Mouse (Mus musculus): Measurements from ENCODE around the gene Dennd4b.
A peak's percentile ranks its signal among the peaks of the same experiment; 100 is the strongest.
"Not testable (repeated sequence)": the region's sequence is repeated elsewhere in the genome, so short reads cannot be mapped to it uniquely, and the experiment has no call there.

The Dennd4b gene

DNA sequence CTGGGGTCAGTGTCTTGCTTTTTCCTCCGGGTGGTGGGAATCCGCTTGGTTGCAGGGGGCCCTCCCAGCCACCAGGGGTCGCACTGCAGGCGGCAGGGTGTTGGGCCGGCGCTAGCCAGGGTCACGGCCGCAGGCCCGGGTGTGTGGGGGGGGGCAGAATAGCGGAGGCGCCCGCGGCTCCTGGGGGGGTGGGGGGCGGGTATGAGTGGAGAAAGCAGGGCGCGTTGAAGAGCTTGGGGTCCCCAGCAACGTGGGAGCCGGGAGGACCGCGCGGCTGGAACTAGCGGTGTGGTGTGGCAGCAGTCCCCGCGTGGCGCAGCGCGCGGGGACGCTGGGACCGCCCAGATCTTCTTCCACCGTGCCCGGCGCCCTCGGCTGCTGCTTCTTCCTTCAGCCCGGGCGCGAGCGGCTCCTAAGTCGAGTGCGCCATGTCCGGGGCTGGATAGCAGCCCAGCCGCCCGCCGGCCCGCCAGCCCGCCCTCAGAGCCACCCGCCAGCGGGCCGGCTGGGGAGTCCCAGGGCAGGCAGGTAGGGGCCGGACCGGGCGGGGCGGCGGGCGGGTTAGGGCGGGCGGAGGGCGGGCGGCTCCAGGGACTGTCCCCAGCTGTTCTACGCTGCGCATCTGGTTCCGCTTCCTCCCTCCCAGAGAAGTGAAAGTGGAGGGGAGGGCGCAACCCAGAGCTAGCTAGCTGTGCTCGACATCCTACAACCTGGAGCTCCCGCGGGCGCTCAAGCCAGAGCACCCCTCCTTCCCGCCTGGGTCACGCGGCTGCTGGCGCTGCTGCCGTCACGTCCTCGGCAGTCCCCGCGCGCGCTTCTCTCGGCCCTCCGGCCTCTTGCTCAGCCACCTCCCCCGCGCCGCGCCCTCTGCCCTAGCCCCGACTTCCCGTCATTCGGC is at the start of gene Dennd4b:
Gene Dennd4b, plus strand, starts transcription at position 152 of the 898 bp plus-strand sequence.
- DNase-seq (ENCODE audit: low read depth): peak; percentile 78

DNA sequence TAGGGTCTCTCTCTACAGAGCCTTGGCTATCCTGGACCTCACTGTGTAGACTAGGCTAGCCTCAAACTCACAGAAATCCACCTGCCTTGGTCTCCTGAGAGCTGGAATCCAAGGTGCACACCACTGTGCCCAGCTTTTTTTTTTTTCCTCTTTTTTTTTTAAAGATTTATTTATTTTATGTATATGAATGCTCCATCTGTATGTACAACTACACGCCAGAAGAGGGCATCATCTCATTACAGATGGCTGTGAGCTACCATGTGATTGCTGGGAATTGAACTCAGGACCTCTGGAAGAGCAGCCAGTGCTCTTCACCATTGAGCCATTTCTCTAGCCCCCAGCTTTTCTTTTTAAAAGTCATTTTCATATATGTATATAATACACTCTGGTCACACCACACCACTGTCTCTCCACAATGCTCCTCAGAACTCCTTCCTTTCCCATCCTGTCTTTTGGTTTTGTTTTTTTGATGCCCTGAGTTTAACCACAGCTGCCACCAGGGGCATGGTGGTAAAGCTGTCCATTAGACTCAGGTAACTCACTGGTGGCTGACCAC is 49.1 kb upstream of the Dennd4b start:
- DNase-seq (ENCODE audit: low read depth): no peak

DNA sequence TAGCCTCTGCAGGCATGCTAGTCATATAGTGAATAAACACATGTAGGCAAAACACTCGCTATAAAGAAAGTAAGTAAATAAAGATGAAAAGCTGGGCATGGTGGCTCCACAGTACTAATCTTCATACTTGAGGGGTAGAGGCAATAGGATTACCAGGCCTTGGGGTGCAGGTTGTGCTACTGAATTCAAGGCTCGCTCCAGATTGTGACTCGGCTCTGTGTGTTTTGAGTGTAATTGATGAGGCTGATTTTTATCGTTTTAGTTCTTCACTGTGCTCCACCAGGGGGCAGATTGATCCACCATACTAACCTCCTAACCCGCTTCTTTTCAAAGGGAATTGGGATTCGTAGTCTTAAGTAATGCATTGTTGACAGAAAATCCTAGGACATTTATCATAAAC is 44.9 kb upstream of the Dennd4b start:
- peak; percentile 66 for DNase-seq (ENCODE audit: low read depth)

DNA sequence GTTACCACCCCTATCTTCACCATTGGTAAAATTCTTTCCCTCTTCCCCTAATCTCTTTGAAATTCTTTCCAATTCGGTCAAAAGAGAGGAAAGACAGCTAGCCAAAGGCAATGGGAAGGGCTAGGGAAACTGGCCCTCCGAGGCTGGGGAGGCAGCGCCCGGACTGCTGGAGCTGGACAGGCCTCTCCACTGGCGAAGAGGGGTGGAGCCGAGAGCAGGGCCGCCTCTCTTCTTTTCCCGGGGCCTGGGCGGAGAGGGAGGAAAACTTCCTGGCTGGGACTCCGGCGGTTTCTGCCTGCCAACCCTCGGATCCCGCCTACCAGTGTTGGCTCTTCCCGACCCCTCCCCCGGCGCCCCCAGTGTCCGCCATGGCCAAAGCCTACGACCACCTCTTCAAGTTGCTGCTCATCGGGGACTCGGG is 44.4 kb upstream of the Dennd4b start:
- no peak for DNase-seq (ENCODE audit: low read depth)

DNA sequence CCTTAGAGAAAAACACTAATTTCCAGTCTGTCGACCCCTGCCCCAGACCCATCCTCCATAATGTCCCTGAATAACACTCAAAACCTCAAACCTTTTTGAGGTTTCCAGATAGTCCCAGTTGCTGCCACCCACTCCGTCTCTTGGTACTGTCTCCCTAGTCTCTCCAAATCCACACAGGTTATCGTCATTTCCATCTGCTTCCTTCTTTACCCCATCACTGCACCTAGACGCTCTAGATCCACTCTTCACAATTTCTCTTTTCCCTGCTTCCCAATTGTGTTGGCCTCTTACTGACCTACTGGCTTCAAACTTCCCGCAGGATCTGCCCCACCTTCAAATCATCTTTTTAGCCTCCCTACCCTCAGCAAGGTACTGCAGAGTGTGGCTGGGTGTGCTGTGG is 43.9 kb upstream of the Dennd4b start:
- no peak for DNase-seq (ENCODE audit: low read depth)

DNA sequence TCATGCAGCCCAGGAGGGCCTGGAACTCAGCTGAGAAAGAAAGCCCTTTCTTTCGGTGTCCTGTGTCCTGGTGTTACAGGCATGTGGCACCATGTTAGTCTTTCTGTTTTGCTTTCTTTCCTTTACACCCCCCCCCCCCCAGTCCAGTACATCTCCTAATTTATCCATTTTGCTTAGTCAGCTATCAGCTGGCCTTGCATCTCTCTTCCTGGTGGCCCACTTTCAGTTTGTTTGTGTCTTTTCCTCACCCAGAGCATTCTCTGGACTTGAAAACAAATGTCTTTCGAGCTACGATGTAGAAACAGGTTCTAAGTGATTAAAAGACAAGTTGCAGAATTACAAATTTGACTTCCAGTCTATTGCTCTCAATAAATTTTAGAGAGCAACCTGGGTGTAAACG is 42.5 kb upstream of the Dennd4b start:
- no peak for DNase-seq (ENCODE audit: low read depth)

DNA sequence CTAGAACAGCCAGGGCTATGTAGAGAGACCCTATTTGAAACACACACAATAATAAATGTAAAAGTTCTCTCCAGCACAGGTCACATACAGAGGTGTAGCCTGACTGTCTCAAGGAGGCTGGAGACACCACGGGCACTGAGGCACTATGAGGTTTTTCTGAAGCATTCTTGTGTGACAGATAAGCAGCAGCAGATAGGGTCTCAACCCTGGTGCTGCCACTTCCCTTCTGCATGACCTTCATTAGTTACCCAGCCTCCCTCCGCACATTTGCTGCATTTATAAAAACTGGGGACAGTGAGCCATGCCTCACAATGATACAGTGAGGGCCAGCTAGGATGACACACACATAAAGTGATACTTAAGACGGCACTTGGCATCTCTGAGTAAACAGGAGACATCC is 42.0 kb upstream of the Dennd4b start:
- no peak for DNase-seq (ENCODE audit: low read depth)

DNA sequence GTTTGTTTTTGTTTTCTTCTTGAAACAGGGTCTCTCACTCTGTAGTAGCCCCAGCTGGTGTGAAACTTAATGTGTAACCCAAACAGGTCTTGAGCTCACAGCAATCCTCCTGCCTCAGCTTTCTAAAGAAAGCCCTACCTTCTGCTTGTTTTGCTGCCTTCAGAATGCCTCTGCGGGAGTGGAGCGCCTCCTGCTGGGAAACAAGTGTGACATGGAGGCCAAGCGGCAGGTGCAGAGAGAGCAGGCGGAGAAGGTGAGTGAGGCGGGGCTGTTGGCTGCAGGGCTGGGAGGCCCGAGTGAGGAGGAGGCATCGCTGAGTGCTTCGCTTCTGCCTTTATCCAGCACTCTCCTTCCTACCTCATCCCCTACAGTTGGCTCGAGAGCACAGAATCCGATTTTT is 40.7 kb upstream of the Dennd4b start:
- no peak for DNase-seq (ENCODE audit: low read depth)

DNA sequence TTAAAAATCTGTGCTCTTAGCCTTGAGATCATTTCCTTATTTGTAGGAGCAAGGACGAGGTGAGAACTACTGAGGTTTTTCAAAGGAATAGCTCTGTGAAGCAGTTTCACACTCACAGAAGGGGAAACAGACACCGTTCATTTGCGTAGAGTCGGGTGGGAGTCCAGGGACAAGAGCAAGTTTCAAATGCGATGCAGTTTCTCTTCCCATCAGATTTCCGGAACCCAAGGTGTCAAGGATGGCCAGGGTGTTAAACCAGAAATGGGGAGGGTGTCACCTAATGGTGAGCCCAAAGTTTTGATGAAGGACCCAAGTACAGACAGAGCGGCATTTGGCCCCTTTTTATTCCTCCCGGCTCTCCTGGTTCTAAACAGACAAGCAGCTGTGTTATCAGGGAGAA is 33.9 kb upstream of the Dennd4b start:
- no peak for DNase-seq (ENCODE audit: low read depth)

DNA sequence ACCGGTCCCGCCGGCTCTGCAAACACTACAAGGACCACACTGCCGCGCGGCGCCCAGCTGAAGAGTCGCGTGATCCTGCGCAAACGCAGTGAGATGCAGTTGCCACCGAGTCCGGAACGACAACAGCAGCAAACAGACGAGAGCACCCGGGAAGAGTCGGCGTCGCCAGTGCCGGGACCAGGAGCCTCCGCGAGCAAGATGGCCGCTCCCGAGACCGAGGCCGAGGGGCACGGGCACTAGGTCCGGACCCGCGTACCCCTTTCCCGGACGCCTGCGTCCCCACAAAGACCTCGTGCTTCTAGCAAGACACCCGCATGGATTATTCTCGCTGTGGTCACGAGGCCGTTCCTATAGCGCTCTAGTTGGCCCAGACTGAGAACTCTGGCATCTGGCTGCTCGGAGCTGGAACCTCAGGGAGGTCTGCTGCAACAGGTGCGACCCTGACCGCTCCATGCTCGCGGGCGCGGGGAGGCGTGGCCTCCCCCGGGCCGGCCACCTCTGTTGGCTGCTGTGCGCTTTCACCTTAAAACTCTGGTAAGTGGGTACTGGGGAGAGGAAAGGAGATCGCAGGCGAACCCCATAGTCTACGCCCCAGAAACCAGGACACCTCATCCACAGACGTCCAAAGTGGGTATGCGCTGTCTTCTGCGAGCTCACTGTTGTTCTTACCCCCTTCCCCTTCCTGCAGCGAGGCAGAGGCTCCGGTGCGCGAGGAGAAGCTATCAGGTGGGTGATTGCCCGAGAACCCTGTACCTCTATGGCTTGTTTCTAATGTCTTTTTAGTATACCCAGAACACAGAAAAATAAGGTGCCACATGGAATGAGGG is 33.3 kb upstream of the Dennd4b start, which contains the start of gene Jtb:
Gene Jtb, plus strand, starts transcription at position 91 of the 827 bp plus-strand sequence.
- peak; percentile 91 for DNase-seq (ENCODE audit: low read depth)

DNA sequence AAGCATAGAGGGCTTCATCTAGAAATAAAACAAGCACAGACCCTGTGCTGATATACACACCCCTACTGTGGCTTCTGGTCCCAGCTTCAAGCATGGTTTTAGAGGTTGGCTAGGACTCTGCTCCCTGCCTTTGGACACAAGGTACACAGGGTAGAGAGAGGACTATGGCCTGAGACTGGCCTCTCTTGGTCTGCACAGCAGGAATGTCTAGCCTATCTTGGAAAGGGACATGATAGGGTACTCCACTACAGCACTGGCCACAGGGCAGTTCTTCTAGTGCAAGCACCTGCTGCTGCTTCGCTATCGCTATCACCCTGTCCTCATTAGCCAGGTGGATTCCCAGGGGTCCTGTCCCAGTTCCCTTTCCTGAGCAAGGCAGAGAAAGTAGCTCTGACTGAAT is 23.7 kb upstream of the Dennd4b start:
- DNase-seq (ENCODE audit: low read depth): no peak

DNA sequence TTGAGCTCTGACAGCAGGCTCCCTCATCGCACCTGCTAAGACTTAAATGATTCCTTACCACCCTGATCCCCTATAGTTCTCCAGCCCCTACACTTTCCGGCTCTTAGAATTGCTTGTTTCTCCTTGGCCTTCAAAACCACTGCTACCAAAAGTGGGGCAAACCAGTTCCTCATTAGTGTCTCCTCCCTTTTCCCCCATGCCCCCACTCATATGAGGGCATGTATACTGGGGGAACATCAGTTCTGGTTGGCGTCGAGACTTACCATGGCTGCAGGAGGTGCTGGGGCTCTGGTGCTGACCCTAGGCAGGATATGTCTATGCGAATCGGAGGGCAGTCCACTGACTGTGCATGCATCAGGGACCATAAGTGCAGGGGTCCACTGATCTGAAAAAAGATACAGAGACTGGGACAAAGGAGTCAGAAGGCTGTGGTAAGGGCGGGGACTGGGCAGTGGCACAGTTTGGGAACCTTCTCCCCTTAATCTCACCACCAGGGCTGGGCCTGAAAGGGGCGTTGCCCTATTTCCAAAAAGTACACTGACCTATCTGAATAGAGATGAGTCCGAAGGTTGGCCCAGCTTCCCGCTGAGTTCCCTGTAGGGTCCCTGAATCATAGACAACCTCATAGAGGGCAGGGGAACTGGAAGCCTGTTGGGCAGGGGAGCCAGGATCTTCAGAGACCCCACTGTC is 23.2 kb upstream of the Dennd4b start:
- no peak for DNase-seq (ENCODE audit: low read depth)

DNA sequence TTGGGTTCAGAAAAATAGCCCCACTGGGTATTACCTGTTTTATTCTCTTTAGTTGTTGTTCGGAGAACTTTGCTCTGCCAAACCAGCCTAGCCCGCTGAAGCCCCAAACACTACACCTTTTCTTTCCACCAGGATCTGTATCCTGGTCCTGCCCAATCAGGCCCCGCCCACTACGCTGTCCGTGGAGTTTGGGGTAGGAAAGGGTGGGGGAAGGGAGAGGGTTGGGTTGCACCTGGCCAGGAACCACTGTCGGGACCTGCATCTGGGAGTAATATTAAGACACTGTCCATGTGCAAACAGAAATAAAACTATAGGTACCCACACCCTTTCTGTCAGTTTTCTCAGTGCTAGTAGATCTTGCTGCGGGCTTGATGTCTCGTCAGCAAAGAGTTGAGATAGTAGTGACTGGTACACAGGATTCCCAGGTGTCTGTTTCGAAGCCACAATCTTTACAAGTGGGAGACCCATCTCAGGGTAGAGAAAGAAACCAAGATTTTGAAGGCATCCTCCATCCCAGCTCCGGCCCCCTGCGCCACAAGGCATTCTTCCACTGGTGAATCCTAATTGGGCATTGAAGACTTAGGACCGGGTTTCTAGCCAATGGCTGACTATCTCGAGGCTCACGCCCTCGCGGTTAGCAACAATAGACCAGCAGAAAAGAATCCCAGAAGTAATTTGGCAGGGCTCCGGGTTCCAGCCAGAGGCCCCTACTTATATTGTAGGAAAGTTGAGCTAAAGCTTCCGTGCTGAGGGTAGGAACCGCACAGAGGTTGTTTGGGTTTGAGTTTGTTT is 21.8 kb upstream of the Dennd4b start, which contains the start of gene Creb3l4:
Gene Creb3l4, minus strand, starts transcription at position 529 of the 792 bp plus-strand sequence.
- DNase-seq (ENCODE audit: low read depth): no peak

DNA sequence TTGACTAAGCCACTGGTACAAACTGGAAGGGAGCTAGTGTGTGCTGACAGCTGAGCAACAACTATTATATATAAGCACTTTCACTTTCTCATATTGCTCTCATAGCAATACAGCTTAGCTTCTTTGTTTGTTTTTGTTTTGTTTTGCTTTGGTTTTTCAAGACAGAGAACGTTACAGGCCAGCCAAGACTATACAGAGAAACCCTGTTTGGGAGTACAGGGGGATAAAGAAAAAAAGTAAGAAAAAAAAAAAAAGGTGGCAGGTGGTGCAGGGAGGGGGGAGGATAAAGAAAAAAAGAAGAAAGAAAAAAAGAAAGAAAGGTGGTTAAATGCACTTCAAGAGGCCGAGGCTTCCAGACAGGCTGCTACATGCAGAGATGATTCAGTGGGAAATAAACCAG is 19.6 kb upstream of the Dennd4b start:
- no peak for DNase-seq (ENCODE audit: low read depth)

DNA sequence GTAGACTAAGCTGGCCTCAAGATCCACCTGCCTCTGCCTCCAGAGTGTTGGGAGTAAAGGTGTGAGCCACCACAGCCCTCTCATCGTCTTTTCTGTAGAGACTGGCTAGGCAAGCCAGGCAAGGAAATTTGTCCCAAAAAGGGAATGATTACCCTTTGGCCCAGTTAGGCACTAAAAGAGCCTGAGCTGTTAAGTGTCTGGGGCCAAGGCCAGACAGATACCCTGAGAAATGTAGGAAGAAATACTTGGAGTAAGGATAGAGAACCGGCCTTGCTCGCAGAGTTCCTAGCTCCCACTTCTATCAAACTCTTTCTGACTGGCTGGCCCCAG is 17.4 kb upstream of the Dennd4b start:
- DNase-seq (ENCODE audit: low read depth): peak; percentile 34

DNA sequence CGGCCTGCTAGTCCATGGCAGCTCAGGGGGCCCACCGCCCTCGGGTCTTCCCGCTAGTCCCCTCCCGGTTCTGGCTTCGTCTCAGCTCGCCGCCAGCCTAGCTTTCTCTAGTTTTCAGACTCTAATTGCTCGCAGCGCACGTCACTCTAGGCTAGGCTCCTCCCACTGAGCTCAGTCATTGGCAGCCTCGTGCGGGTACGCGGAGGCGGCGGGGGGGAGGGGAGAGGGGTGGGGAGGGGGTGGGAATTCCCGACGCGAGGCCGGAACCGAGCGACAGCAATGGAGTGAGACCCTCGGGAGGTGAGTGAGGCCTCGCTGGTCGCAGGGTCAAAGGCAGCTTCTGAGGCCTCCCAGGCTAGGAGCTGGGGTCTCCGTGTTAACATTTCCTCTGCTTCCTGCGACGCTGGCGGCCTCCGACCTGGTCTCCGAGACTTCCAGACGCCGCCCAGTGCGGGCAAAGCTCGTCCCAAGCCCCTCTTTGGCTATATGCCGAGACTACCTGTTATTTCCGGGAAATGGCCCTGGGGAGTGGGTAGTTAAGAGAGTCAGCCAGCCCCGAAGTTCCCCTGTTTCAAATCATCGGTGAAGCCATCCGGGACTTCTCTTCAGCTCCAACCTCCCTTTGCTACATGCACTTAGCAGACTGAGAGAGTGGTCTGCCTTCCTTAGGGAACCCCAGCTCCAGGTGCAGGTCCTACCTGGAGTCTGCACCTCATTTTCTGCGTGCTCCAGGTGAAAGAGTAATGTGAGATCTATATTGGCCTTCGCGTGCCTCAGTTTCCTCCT is 16.8 kb upstream of the Dennd4b start, which contains the start of gene Slc39a1:
Gene Slc39a1, plus strand, starts transcription at position 213 of the 786 bp plus-strand sequence.
- DNase-seq (ENCODE audit: low read depth): peak; percentile 93

DNA sequence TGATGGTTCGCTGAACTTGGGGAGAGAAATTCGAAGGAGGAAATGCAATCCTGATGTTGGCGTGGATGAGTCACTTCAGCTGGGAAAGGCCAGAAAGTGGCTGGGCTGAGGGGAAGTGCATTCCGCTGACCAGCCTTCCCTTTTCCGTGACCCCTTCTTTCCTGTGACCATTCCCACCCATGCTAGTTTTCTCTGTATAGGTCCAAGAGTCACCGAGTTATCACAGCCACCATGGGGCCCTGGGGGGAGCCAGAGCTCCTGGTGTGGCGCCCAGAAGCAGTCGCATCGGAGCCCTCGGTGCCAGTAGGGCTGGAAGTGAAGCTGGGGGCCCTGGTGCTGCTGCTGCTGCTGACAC is 16.3 kb upstream of the Dennd4b start:
- DNase-seq (ENCODE audit: low read depth): no peak

DNA sequence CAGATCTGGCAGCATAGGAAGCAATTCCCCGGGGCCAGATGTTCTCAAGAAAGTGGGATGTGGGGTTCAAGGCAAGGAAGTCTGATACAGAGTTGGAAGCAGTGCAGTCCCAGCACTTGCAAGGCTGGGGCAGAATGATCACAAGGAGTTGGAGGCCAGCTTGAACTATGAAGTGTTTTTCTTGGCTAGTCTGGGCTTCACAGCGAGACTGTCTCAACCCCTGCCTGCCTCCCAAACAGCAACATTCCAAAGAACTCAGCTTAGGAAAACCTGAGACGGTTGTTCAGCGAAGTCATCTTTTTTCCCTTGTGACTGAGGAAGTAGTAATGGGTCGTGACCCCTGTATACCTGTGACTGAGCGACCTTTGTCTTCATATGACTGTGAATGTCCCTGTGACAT is 14.2 kb upstream of the Dennd4b start:
- DNase-seq (ENCODE audit: low read depth): no peak

DNA sequence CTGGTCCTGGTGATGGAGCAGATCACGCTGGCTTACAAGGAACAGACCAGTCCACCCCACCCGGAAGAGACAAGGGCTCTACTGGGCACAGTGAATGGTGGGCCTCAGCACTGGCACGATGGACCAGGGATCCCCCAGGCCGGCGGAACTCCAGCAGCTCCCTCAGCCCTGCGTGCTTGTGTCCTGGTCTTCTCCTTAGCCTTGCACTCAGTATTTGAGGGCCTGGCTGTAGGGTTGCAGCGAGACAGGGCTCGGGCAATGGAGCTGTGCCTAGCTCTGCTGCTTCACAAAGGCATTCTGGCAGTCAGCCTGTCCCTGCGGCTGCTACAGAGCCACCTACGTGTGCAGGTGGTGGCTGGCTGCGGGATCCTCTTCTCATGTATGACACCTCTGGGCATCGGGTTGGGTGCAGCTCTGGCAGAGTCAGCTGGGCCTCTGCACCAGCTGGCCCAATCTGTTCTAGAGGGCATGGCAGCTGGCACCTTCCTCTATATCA is 13.2 kb upstream of the Dennd4b start:
- not testable (repeated sequence) for DNase-seq (ENCODE audit: low read depth)

DNA sequence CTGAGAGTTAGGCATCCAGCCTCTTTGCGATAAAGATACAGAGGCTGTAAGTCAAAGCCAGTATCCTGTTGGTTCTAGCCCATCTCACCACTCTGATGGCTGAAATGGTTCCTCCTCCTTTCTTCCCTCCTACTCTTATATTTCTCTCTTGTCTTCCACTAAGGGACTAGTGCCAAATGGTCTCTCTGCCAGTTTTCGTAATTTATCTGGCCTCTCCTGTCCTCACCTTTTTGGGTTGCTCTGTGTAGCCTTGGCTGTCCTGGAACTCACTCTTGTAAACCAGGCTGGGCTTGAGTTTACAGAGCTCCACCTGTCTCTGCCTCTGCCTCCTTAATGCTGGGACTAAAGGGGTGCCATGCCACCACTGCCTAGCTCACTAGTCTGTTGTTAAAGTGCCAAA is 12.3 kb upstream of the Dennd4b start:
- not testable (repeated sequence) for DNase-seq (ENCODE audit: low read depth)

All from c-Kit-positive CD71-positive TER-119-negative erythroid progenitor cells, embryonic 14.5 days (primary cell).